In the genomic region with DNA sequence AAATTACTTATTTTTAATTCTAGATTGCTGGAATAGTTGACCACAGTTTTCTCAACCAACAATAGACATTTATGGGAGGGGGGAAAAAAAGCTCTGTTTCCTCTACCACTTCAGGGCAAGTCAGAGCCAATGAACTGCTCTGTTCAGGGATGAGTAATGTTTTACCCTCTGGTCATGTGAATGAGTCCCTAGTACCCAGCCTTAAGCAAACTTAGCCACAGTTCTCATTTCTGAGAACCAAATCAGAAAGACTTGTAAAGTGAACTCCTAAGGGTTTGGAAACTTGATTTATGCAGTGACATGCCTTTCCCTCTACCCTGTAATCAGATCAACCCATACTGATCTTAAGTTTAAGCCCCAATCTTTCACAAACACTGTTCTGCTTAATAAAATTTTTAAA, we compare ENCODE assay signal across 8 mouse cellular contexts. TPM values are rescaled to one million over a fixed set of nuclear protein-coding genes. Genes with fewer than 3 reads are reported as not detected.
A peak's percentile ranks its signal among the peaks of the same experiment; 100 is the strongest.
DNase-seq lines count a peak whose midpoint lies in the region; ATAC-seq and TF ChIP-seq lines count a peak whose summit lies in the region.

No protein-coding gene starts in this region.

- H3K27ac ChIP-seq in kidney, embryonic 16.5 days (ENCODE audit: low read length) = no peak overlapping the region
- no peak overlapping the region for H3K27ac ChIP-seq in hindbrain, embryonic 12.5 days

- DNase-seq in kidney, adult 8-10 months = no peak
- DNase-seq in adipocyte (ENCODE audit: low spot score) = peak; percentile 64
- DNase-seq in spleen, postnatal 4 days (ENCODE audit: low spot score in 2 of 2) = no peak
- DNase-seq in MN1 (ENCODE audit: low spot score) = no peak

- peak overlapping the region; percentile 40 for H3K4me2 ChIP-seq in kidney, embryonic 16.5 days (replicated peaks; ENCODE audit: low read depth, low read length)
- H3K4me2 ChIP-seq in hindbrain, embryonic 12.5 days (replicated peaks) = peak overlapping the region; percentile 64
- H3K4me2 ChIP-seq in myocyte (ENCODE audit: low read depth) = peak overlapping the region; percentile 96

- H3K36me3 ChIP-seq in kidney, embryonic 16.5 days (ENCODE audit: insufficient read depth, low read length) = peaks cover 10% of the 10 kb centered on the region; the same call in 1 of the 2 replicates
- H3K36me3 ChIP-seq in hindbrain, embryonic 12.5 days = peaks cover 13% of the 10 kb centered on the region
- H3K36me3 ChIP-seq in myocyte (ENCODE audit: control insufficient read depth, insufficient read depth) = peaks cover 3% of the 10 kb centered on the region

- peak overlapping the region; percentile 21; the same call in 1 of the 2 replicates for H3K4me3 ChIP-seq in kidney, embryonic 16.5 days (ENCODE audit: low read length)
- 0 out of 2 replicates have a peak overlapping the region, but pooled peaks have one; percentile 4 for H3K4me3 ChIP-seq in hindbrain, embryonic 12.5 days
- H3K4me3 ChIP-seq in myocyte = peak overlapping the region; percentile 97

- H3K9ac ChIP-seq in kidney, embryonic 16.5 days (replicated peaks; ENCODE audit: low read length) = no peak overlapping the region
- H3K9ac ChIP-seq in hindbrain, embryonic 12.5 days = no peak overlapping the region

- no peak for TF ChIP-seq POLR2A in myocyte (IDR thresholded peaks at IDR 0.05; ENCODE audit: insufficient read length, low read depth)

- H3K4me1 ChIP-seq in kidney, embryonic 16.5 days (ENCODE audit: insufficient read depth, low read length) = peaks cover 15% of the 10 kb centered on the region
- peaks cover 16% of the 10 kb centered on the region for H3K4me1 ChIP-seq in hindbrain, embryonic 12.5 days

- no peak overlapping the region for H3ac ChIP-seq in myocyte (ENCODE audit: control insufficient read depth, insufficient read length)

- peaks cover 59% of the 10 kb centered on the region for H3K79me2 ChIP-seq in myocyte (ENCODE audit: control insufficient read depth, insufficient read depth)

- no peaks in the 10 kb centered on the region for H3K27me3 ChIP-seq in kidney, embryonic 16.5 days (ENCODE audit: insufficient read depth, low read length)
- H3K27me3 ChIP-seq in hindbrain, embryonic 12.5 days = no peaks in the 10 kb centered on the region
- no peaks in the 10 kb centered on the region for H3K27me3 ChIP-seq in myocyte (ENCODE audit: control insufficient read depth, insufficient read depth, insufficient read length)

- ATAC-seq in kidney, embryonic 16.5 days (ENCODE audit: low FRiP score, low TSS enrichment) = no peak
- ATAC-seq in hindbrain, embryonic 12.5 days (ENCODE audit: low FRiP score) = no peak
- no peak for ATAC-seq in activated CD4-positive, CD25-positive, alpha-beta regulatory T cell, adult 4 months

- no peaks in the 10 kb centered on the region for H3K9me3 ChIP-seq in kidney, embryonic 16.5 days (ENCODE audit: low read length)
- H3K9me3 ChIP-seq in hindbrain, embryonic 12.5 days (replicated peaks) = 0 out of 2 replicates have a peak, but pooled peaks cover 3% of the 10 kb centered on the region

TF ChIP-seq in myocyte, 11 proteins besides CTCF, POLR2A, EP300 and RAD21:
- TF ChIP-seq USF1 (IDR thresholded peaks at IDR 0.05; ENCODE audit: low read depth) = peak; percentile 62
- no peak for TF ChIP-seq MAX (IDR thresholded peaks at IDR 0.05; ENCODE audit: low read depth)
TF ChIP-seq in myocyte: peak in this region for 1.

RNA-seq across cellular contexts. Expression of a gene that starts 2.9 kb away (rescaled TPM):
- 17.0 and 19.6 TPM in 2 replicates for polyA plus RNA-seq in kidney, embryonic 16.5 days (2015; fragmentation: Nextera tagmentation; extraction: Ambion mirVana)
- polyA plus RNA-seq in hindbrain, embryonic 12.5 days (2016; fragmentation: Nextera tagmentation; extraction: Ambion mirVana) = 26.1 and 28.3 TPM in 2 replicates
- 2.9 TPM for polyA plus RNA-seq in myocyte (2012; fragmentation: generic; extraction: Trizol)
- 10 to 100 TPM; 36.7 to 44.6 TPM for polyA plus RNA-seq in activated CD4-positive, CD25-positive, alpha-beta regulatory T cell, adult 4 months (2017; shearing (Covaris generic))

Comparison
In these comparisons a context has a peak if more than half of its experiments do, and no peak if none do; other contexts are left out.
1. H3K4me2 ChIP-seq: peak in every context shown above with its lines; median percentile 96 in myocyte; 64 in hindbrain, embryonic 12.5 days; 40 in kidney, embryonic 16.5 days.
2. H3K4me3 ChIP-seq: peak in every context shown above with its lines; median percentile 97 in myocyte; 21 in kidney, embryonic 16.5 days; 4 in hindbrain, embryonic 12.5 days.